Mouse (Mus musculus): ENCODE measurements at regions not wholly inside any gene's neighbourhood (a gene's known extent, or its start where the extent isn't known, plus 50 kb on each side); places are given as distances from the start of the nearest gene placed in this dataset.
"Not testable (repeated sequence)": the region's sequence is repeated elsewhere in the genome, so short reads cannot be mapped to it uniquely, and the experiment has no call there.

- Histone ChIP-seq H3K9ac (replicated peaks; ENCODE audit: low read depth, low read length) (no peak overlapping the region), H3K27ac (ENCODE audit: low read depth) (no peak overlapping the region), H3K4me1 (ENCODE audit: control insufficient read depth, insufficient read depth) (no peaks in the 10 kb centered on the region), H3K27me3 (ENCODE audit: control insufficient read depth, insufficient read depth, low read length) (no peaks in the 10 kb centered on the region), H3K9me3 (replicated peaks; ENCODE audit: control insufficient read depth, low read length) (no peaks in the 10 kb centered on the region), H3K4me3 (ENCODE audit: low read depth, low read length) (no peak overlapping the region), H3K36me3 (replicated peaks; ENCODE audit: control insufficient read depth, insufficient read depth, low read length) (no peaks in the 10 kb centered on the region), H3K4me2 (ENCODE audit: low read depth, low read length) (no peak overlapping the region)
- ATAC-seq (ENCODE audit: insufficient read depth, low read depth): no peak
- TF ChIP-seq CTCF (IDR thresholded peaks at IDR 0.05; ENCODE audit: low read depth) (no peak), EP300 (IDR thresholded peaks at IDR 0.05; ENCODE audit: low read depth) (no peak)
- WGBS: 55% methylated on average over 3 of the region's 3 CpGs
- DNase-seq (ENCODE audit: low spot score): no peak
Measured at GRCm38 (mm10) chr9:120233011-120233410, 68.3 kb upstream of the Myrip start.

- not testable (repeated sequence) for ATAC-seq (ENCODE audit: insufficient read depth, low read depth); H3K4me3 ChIP-seq (ENCODE audit: low read depth, low read length); DNase-seq (ENCODE audit: low spot score); H3K4me2 ChIP-seq (ENCODE audit: low read depth, low read length); H3K9me3 ChIP-seq (replicated peaks; ENCODE audit: control insufficient read depth, low read length); H3K27me3 ChIP-seq (ENCODE audit: control insufficient read depth, insufficient read depth, low read length); H3K36me3 ChIP-seq (replicated peaks; ENCODE audit: control insufficient read depth, insufficient read depth, low read length); H3K9ac ChIP-seq (replicated peaks; ENCODE audit: low read depth, low read length); H3K4me1 ChIP-seq (ENCODE audit: control insufficient read depth, insufficient read depth); H3K27ac ChIP-seq (ENCODE audit: low read depth)
- peak; percentile 46 for TF ChIP-seq CTCF (IDR thresholded peaks at IDR 0.05; ENCODE audit: low read depth)
- 89% methylated on average over 4 of the region's 4 CpGs for WGBS
Measured at GRCm38 (mm10) chr9:120235054-120235453, 66.3 kb upstream of the Myrip start.

- ATAC-seq (ENCODE audit: insufficient read depth, low read depth): no peak
- H3K36me3 ChIP-seq (replicated peaks; ENCODE audit: control insufficient read depth, insufficient read depth, low read length): no peaks in the 10 kb centered on the region
- no peak overlapping the region for H3K27ac ChIP-seq (ENCODE audit: low read depth)
- no peaks in the 10 kb centered on the region for H3K27me3 ChIP-seq (ENCODE audit: control insufficient read depth, insufficient read depth, low read length)
- TF ChIP-seq EP300 (IDR thresholded peaks at IDR 0.05; ENCODE audit: low read depth) (no peak), CTCF (IDR thresholded peaks at IDR 0.05; ENCODE audit: low read depth) (no peak)
- H3K9ac ChIP-seq (replicated peaks; ENCODE audit: low read depth, low read length): no peak overlapping the region
- H3K9me3 ChIP-seq (replicated peaks; ENCODE audit: control insufficient read depth, low read length): no peaks in the 10 kb centered on the region
- 88% methylated on average over 5 of the region's 5 CpGs for WGBS
- no peak overlapping the region for H3K4me2 ChIP-seq (ENCODE audit: low read depth, low read length)
- no peaks in the 10 kb centered on the region for H3K4me1 ChIP-seq (ENCODE audit: control insufficient read depth, insufficient read depth)
- no peak overlapping the region for H3K4me3 ChIP-seq (ENCODE audit: low read depth, low read length)
- DNase-seq (ENCODE audit: low spot score): no peak
Measured at GRCm38 (mm10) chr9:120245444-120245843, 55.9 kb upstream of the Myrip start.

- DNase-seq (ENCODE audit: low spot score): no peak
- Histone ChIP-seq H3K4me2 (ENCODE audit: low read depth, low read length) (no peak overlapping the region), H3K9me3 (replicated peaks; ENCODE audit: control insufficient read depth, low read length) (no peaks in the 10 kb centered on the region), H3K9ac (replicated peaks; ENCODE audit: low read depth, low read length) (no peak overlapping the region), H3K4me3 (ENCODE audit: low read depth, low read length) (no peak overlapping the region), H3K4me1 (ENCODE audit: control insufficient read depth, insufficient read depth) (no peaks in the 10 kb centered on the region), H3K36me3 (replicated peaks; ENCODE audit: control insufficient read depth, insufficient read depth, low read length) (no peaks in the 10 kb centered on the region), H3K27ac (ENCODE audit: low read depth) (no peak overlapping the region), H3K27me3 (ENCODE audit: control insufficient read depth, insufficient read depth, low read length) (no peaks in the 10 kb centered on the region)
- TF ChIP-seq CTCF (IDR thresholded peaks at IDR 0.05; ENCODE audit: low read depth): no peak
- no peak for TF ChIP-seq EP300 (IDR thresholded peaks at IDR 0.05; ENCODE audit: low read depth)
- 77% methylated on average over 3 of the region's 3 CpGs for WGBS
- ATAC-seq (ENCODE audit: insufficient read depth, low read depth): no peak
Measured at GRCm38 (mm10) chr9:120248728-120249127, 52.6 kb upstream of the Myrip start.
